14 mouse cellular contexts compared by ENCODE assay signal in the genomic region with DNA sequence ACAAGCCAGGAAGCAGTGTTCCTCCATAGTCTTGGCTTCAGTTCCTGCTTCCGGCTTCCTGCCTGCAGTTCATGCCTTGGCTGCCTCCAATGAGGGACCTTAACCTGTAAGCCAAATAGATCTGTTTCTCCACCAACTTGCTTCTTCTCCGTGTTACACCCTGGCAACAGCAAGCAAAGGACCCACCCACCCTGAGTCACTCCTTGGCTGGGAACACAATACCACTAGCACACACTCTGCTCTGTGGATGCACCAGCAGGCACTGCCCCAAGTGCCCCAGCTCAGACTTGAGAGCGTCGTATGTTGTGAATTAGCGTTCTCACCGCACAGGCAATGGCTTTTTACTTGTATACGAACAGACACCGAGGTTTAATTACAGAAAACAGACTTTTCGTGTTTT. TPM values are rescaled to one million over a fixed set of nuclear protein-coding genes. Genes with fewer than 3 reads are reported as not detected.
A peak's percentile ranks its signal among the peaks of the same experiment; 100 is the strongest.
DNase-seq lines count a peak whose midpoint lies in the region; ATAC-seq lines count a peak whose summit lies in the region.
"Had no signal": no experiment of that assay in that cellular context is flagged by ENCODE, and none has a peak within 500 bp of the region (broad histone marks: within the 10 kb centered on the region; RNA-seq: fewer than 3 reads in every experiment).

No protein-coding gene starts in this region.

- no peak overlapping the region for H3K27ac ChIP-seq in lung, embryonic 16.5 days (ENCODE audit: low read length)
- H3K27ac ChIP-seq in embryonic facial prominence, embryonic 13.5 days, result peak overlapping the region; percentile 76
- H3K27ac ChIP-seq: lung, embryonic 15.5 days had no signal

- no peaks in the 10 kb centered on the region for H3K27me3 ChIP-seq in lung, embryonic 16.5 days (ENCODE audit: control insufficient read depth, insufficient read depth, low read depth, low read length)
- no peaks in the 10 kb centered on the region for H3K27me3 ChIP-seq in embryonic facial prominence, embryonic 13.5 days
- H3K27me3 ChIP-seq: lung, embryonic 15.5 days had no signal

- DNase-seq in adrenal gland, adult (ENCODE audit: inconsistent age in 2 of 2, low spot score in 1 of 2), result peak; percentile 51 to 55
- DNase-seq in adrenal gland, adult 18-20 months (ENCODE audit: low spot score in 2 of 2), result no peak
- DNase-seq in lung, postnatal 4 days, result no peak
- DNase-seq in lung, postnatal 25 days (ENCODE audit: low spot score), result peak; percentile 26
- no peak for DNase-seq in ovary, postnatal 36 days (ENCODE audit: low spot score)
- DNase-seq: cerebellum, postnatal 10 days; kidney, postnatal 10 days; spleen, adult 18-20 months; thymus, postnatal 14 days had no signal

- 71% methylated on average over 9 of the region's 9 CpGs for WGBS in lung, embryonic 16.5 days
- 39% methylated on average over 9 of the region's 9 CpGs for WGBS in embryonic facial prominence, embryonic 13.5 days

- H3K4me2 ChIP-seq in lung, embryonic 16.5 days (ENCODE audit: low read depth, low read length), result no peak overlapping the region
- H3K4me2 ChIP-seq in embryonic facial prominence, embryonic 13.5 days, result no peak overlapping the region
- H3K4me2 ChIP-seq: lung, embryonic 15.5 days had no signal

- no peak overlapping the region for H3K4me3 ChIP-seq in lung, embryonic 16.5 days (ENCODE audit: low read length)
- no peak overlapping the region for H3K4me3 ChIP-seq in embryonic facial prominence, embryonic 13.5 days
- H3K4me3 ChIP-seq: lung, embryonic 15.5 days had no signal

- H3K9ac ChIP-seq in lung, embryonic 16.5 days (ENCODE audit: low read length), result no peak overlapping the region
- H3K9ac ChIP-seq in embryonic facial prominence, embryonic 13.5 days, result no peak overlapping the region
- H3K9ac ChIP-seq: lung, embryonic 15.5 days had no signal

- H3K36me3 ChIP-seq in lung, embryonic 16.5 days (ENCODE audit: control insufficient read depth, insufficient read depth, low read length), result no peaks in the 10 kb centered on the region
- no peaks in the 10 kb centered on the region for H3K36me3 ChIP-seq in embryonic facial prominence, embryonic 13.5 days
- H3K36me3 ChIP-seq: G1E; lung, embryonic 15.5 days had no signal

- no peaks in the 10 kb centered on the region; the same call in 1 of the 2 replicates for H3K4me1 ChIP-seq in lung, embryonic 16.5 days (replicated peaks; ENCODE audit: control insufficient read depth, insufficient read depth, low read length)
- peaks cover 9% of the 10 kb centered on the region for H3K4me1 ChIP-seq in embryonic facial prominence, embryonic 13.5 days

- ATAC-seq in lung, embryonic 16.5 days (ENCODE audit: low read depth), result peak; percentile 49; the same call in 1 of the 2 replicates
- peak; percentile 58; the same call in 1 of the 2 replicates for ATAC-seq in embryonic facial prominence, embryonic 13.5 days (ENCODE audit: insufficient number of reproducible peaks, insufficient read depth, low FRiP score, low TSS enrichment, low read depth)
- ATAC-seq in frontal cortex, adult (ENCODE audit: low TSS enrichment), result no peak

- H3K9me3 ChIP-seq in lung, embryonic 16.5 days (ENCODE audit: control insufficient read depth, low read length), result no peaks in the 10 kb centered on the region
- H3K9me3 ChIP-seq in embryonic facial prominence, embryonic 13.5 days, result no peaks in the 10 kb centered on the region
- H3K9me3 ChIP-seq: G1E; lung, embryonic 15.5 days had no signal

RNA-seq across cellular contexts. Expression of a gene that starts 57.2 kb away (rescaled TPM):
- total RNA-seq in adrenal gland, adult 18-20 months (2021), result 10 to 100 TPM; 26.1 to 44.5 TPM
- polyA plus RNA-seq in lung, embryonic 16.5 days (2015; fragmentation: Nextera tagmentation; extraction: Ambion mirVana), result 31.1 and 36.1 TPM in 2 replicates
- polyA plus RNA-seq in embryonic facial prominence, embryonic 13.5 days (2015; fragmentation: Nextera tagmentation; extraction: Ambion mirVana), result 42.4 and 49.0 TPM in 2 replicates

RNA-seq across cellular contexts. Expression of a gene that starts 57.4 kb away (rescaled TPM):
- 10 to 100 TPM; 19.4 to 29.9 TPM for total RNA-seq in adrenal gland, adult 18-20 months (2021)
- polyA plus RNA-seq in lung, embryonic 16.5 days (2015; fragmentation: Nextera tagmentation; extraction: Ambion mirVana), result 29.8 and 31.7 TPM in 2 replicates
- polyA plus RNA-seq in embryonic facial prominence, embryonic 13.5 days (2015; fragmentation: Nextera tagmentation; extraction: Ambion mirVana), result 32.1 and 33.1 TPM in 2 replicates

Comparison
In these comparisons a context has a peak if more than half of its experiments do, and no peak if none do; other contexts are left out.
1. DNase-seq: peak in adrenal gland, adult (2 of 2) and lung, postnatal 25 days (single experiment); none in adrenal gland, adult 18-20 months (0 of 2), lung, postnatal 4 days (0 of 2) and ovary, postnatal 36 days (single experiment).